Mouse (Mus musculus) brain, embryonic 14.5 days (tissue): Measurements from ENCODE around the gene Akp3.

ENCODE experiments used
- CTCF ChIP-seq: fragments of 200-500 bp; IDR thresholded peaks from 2 replicates; pipeline ENCODE4 v1.5.1; 2012; ENCODE audit warnings: inconsistent platforms, mild to moderate bottlenecking, moderate library complexity, borderline replicate concordance; ENCODE audit not compliant: insufficient read depth, insufficient read length; ENCODE audit errors: extremely low read depth
- POLR2A ChIP-seq: fragments of 200-500 bp; IDR thresholded peaks from 2 replicates; pipeline ENCODE4 v1.6.1; 2012; ENCODE audit warnings: mild to moderate bottlenecking, inconsistent platforms, borderline replicate concordance; ENCODE audit not compliant: poor library complexity, insufficient read depth, insufficient read length, severe bottlenecking; ENCODE audit errors: extremely low read depth

DNA sequence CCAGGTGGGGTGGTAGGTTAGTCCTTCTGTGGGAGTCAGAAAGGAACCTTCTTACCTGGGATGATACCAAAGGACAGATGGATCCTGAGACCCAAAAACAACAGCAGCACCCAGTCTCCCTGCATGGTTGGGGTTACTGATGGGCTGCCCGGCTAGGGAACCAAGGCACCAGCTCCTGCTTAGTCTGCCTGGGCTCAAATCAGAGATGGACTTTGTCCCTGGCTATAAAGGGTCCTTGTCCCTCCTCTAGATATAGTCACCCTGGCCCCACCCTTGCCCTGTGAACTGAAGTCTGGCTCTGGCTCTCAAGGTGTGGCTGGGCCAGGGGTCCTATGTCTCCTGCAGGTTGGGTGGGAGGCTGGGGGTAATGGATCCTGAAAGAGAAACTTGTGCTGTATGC, 23.4 kb upstream of the Akp3 start, which contains the start of gene Alpi:
- TF ChIP-seq CTCF (no peak), POLR2A (no peak)
